Mouse (Mus musculus): ENCODE measurements at regions not wholly inside any gene's neighbourhood (a gene's known extent, or its start where the extent isn't known, plus 50 kb on each side); places are given as distances from the start of the nearest gene placed in this dataset.

GRCm38 (mm10) chrX:167099411-167099810 is 109.7 kb downstream of the Tmsb4x start:
- TF ChIP-seq CTCF (conservative IDR thresholded peaks at IDR 0.05; ENCODE audit: low read length) (no peak), NANOG (IDR thresholded peaks at IDR 0.05; ENCODE audit: borderline replicate concordance, low read length) (no peak)
